Mouse (Mus musculus) testis, postnatal 10 days (tissue): ENCODE measurements at regions not wholly inside any gene's neighbourhood (a gene's known extent, or its start where the extent isn't known, plus 50 kb on each side); places are given as distances from the start of the nearest gene placed in this dataset.
A peak's percentile ranks its signal among the peaks of the same experiment; 100 is the strongest.

Experiments used
- DNase-seq: peaks from one replicate; pipeline ENCODE4 v3.0.0; 2021; ENCODE audit warnings: low spot score

GRCm38 (mm10) chr1:115512632-115513031, 171.9 kb upstream of the Cntnap5a start:
- DNase-seq = peak; percentile 45

DNA sequence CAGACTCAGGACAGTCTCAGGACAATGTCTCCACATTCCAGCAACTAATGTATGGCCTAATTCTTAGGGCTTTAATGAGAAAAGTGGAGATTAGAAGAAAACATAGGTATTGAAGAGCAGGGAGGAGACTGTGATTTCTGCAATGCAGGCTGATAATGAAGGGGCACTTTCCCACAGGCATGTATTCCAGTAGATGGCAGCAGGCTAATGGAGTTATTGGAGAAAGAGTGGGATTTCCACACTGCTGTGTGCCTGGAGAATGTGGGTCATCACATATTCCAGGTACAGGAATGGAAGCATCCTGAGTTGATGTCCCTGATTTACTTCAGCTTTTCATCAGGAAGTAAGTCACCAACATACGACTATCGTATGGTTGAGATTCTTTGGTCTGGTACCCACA, 150.8 kb upstream of the Cntnap5a start:
- no peak for DNase-seq

DNA sequence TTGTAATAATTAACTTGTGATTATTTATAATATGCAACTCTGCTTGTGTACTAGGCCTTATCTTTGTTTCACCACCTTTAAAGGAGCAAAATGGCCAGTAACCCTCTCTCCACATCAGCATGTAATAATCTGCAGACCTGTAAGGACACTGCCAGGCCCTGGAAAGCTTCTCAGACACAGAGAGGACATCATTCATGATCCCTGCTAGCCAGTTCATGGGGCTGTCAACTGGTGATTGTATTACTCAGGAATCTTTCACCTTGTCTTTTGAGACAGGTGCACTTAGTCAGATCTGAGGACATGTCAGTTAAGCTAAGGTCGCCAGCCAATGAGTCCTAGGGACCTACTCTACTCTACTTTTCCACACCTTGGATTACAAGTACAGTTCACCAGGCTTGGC, 138.6 kb upstream of the Cntnap5a start:
- no peak for DNase-seq
